Mouse (Mus musculus): ENCODE measurements around the gene Dhx33. TPM values are rescaled to one million over a fixed set of nuclear protein-coding genes. Genes with fewer than 3 reads are reported as not detected.

Dhx33 gene
- polyA plus RNA-seq, 1 experiment from 2014 or later, result 20.7 TPM

DNA sequence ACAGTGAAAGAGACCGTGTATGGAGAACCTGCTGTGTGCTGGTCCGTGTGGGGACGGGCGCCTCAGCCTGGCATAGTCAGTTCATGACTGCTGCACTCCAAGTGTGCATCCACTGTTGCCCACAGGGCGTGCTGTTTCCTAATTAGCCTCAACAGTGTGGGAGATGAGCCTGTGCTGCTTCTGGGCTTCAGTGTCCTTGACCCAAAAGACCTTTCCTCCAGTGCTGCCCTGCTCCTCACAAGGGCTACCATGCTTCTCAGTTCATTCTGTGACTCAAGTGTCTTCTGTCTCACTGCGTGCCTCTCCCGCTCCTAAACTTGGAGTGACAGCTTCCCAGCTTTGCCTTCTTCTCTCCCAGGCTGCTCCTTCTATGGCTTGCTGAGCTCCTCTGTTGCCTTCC, 68.9 kb downstream of the Dhx33 start:
- Histone ChIP-seq H3K4me3 (no peak overlapping the region), H3K27me3 (ENCODE audit: low read depth, poor library complexity, severe bottlenecking) (no peaks in the 10 kb centered on the region), H3K4me1 (no peaks in the 10 kb centered on the region), H3K9me3 (replicated peaks) (no peaks in the 10 kb centered on the region), H3K36me3 (peaks cover 77% of the 10 kb centered on the region), H3K27ac (replicated peaks) (no peak overlapping the region)
- DNase-seq (ENCODE audit: low spot score), result no peak
- WGBS, result 93% methylated on average over 7 of the region's 7 CpGs

Other genes starting within 250 kb of the Dhx33 start
- gene Zfp3, start 240.2 kb downstream of the Dhx33 start, polyA plus RNA-seq (2016; fragmentation: Nextera tagmentation; extraction: Ambion mirVana), result 6.9 and 10.2 TPM in 2 replicates
- gene Scimp, start 191.9 kb downstream of the Dhx33 start, polyA plus RNA-seq (2016; fragmentation: Nextera tagmentation; extraction: Ambion mirVana), result not detected in 2 replicates
- 38.2 and 39.2 TPM in 2 replicates for gene Rabep1, start 159.7 kb downstream of the Dhx33 start, polyA plus RNA-seq (2016; fragmentation: Nextera tagmentation; extraction: Ambion mirVana)
- gene Nup88, start 34.5 kb downstream of the Dhx33 start, polyA plus RNA-seq (2016; fragmentation: Nextera tagmentation; extraction: Ambion mirVana), result 148 and 153 TPM in 2 replicates
- gene Rpain, start 34.2 kb downstream of the Dhx33 start, polyA plus RNA-seq (2016; fragmentation: Nextera tagmentation; extraction: Ambion mirVana), result 99.5 and 101 TPM in 2 replicates
- gene C1qbp, start 21.4 kb downstream of the Dhx33 start, polyA plus RNA-seq (2016; fragmentation: Nextera tagmentation; extraction: Ambion mirVana), result 283 and 342 TPM in 2 replicates
- 65.3 and 67.8 TPM in 2 replicates for gene Mis12, start 15.2 kb upstream of the Dhx33 start, polyA plus RNA-seq (2016; fragmentation: Nextera tagmentation; extraction: Ambion mirVana)
- 38.8 and 39.8 TPM in 2 replicates for gene Derl2, start 15.4 kb upstream of the Dhx33 start, polyA plus RNA-seq (2016; fragmentation: Nextera tagmentation; extraction: Ambion mirVana)
- gene 6330403K07Rik, start 29.1 kb upstream of the Dhx33 start, polyA plus RNA-seq (2016; fragmentation: Nextera tagmentation; extraction: Ambion mirVana), result 137 and 226 TPM in 2 replicates
- 0.06 TPM in 1 of 2 replicates, not detected in the other for gene Nlrp1a, start 140.3 kb upstream of the Dhx33 start, polyA plus RNA-seq (2016; fragmentation: Nextera tagmentation; extraction: Ambion mirVana)
- gene Nlrp1b, start 226.3 kb upstream of the Dhx33 start, polyA plus RNA-seq (2016; fragmentation: Nextera tagmentation; extraction: Ambion mirVana), result not detected in 2 replicates